Mouse (Mus musculus) liver, adult (tissue): ENCODE results near the gene Eef1a2.

ENCODE experiments used
- GATA4 ChIP-seq: IDR thresholded peaks from 2 replicates; pipeline ENCODE4 v1.6.1; 2014; ENCODE audit warnings: mild to moderate bottlenecking, low read length; ENCODE audit not compliant: insufficient replicate concordance

The Eef1a2 gene

GRCm38 (mm10) chr2:181147546-181148317 is 9.1 kb downstream of the Eef1a2 start:
- no peak for TF ChIP-seq GATA4

GRCm38 (mm10) chr2:181146976-181147545 is 9.8 kb downstream of the Eef1a2 start:
- no peak for TF ChIP-seq GATA4

GRCm38 (mm10) chr2:181144675-181145074 is 12.1 kb downstream of the Eef1a2 start:
- no peak for TF ChIP-seq GATA4

GRCm38 (mm10) chr2:181143509-181144276 is 13.1 kb downstream of the Eef1a2 start:
- no peak for TF ChIP-seq GATA4

GRCm38 (mm10) chr2:181142703-181143135 is 14.1 kb downstream of the Eef1a2 start:
- TF ChIP-seq GATA4: no peak

GRCm38 (mm10) chr2:181139641-181140193 is 17.1 kb downstream of the Eef1a2 start:
- TF ChIP-seq GATA4: no peak

- TF ChIP-seq GATA4: no peak
Observed at GRCm38 (mm10) chr2:181136934-181137333, 19.9 kb downstream of the Eef1a2 start.

- no peak for TF ChIP-seq GATA4
Observed at GRCm38 (mm10) chr2:181135446-181135818, 21.4 kb downstream of the Eef1a2 start.

GRCm38 (mm10) chr2:181134591-181135445 is 22.0 kb downstream of the Eef1a2 start, which contains the start of gene Kcnq2:
Kcnq2 (minus strand) TSS chr2:181135300.
- no peak for TF ChIP-seq GATA4

GRCm38 (mm10) chr2:181133837-181134590 is 22.8 kb downstream of the Eef1a2 start:
- TF ChIP-seq GATA4: no peak

- TF ChIP-seq GATA4: no peak
Observed at GRCm38 (mm10) chr2:181130245-181130644, 26.6 kb downstream of the Eef1a2 start.

GRCm38 (mm10) chr2:181128963-181129362 is 27.9 kb downstream of the Eef1a2 start:
- TF ChIP-seq GATA4: no peak

- TF ChIP-seq GATA4: no peak
Observed at GRCm38 (mm10) chr2:181127786-181128185, 29.0 kb downstream of the Eef1a2 start.
